Mouse (Mus musculus): Measurements from ENCODE around the gene Gm8257. TPM values are rescaled to one million over a fixed set of nuclear protein-coding genes. Genes with fewer than 3 reads are reported as not detected.

The Gm8257 gene
- polyA plus RNA-seq (2017; shearing (Covaris generic)), result under 1 TPM in 1 of 2 experiments, not detected in 1; 0.32 TPM

DNA sequence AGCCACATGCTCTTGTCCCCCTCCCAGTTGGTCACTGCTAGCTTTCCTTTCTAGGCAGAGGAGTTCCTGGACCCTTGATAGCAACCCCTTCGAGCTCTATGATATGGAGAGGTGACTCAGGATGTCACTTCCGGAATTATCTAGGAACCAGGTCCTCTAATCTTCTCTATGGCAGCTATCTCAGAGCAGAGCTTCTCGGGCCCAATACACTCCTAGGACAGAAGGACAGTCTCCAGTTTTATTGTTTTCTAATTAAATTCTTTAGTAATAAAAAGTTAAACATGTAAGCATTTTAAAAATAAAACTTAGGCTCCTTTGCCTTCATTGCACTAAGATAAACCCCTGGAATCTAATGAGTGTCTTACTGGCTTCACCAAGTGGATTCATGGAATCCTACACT is at the start of gene Gm8257:
TSS of gene Gm8257 (minus strand) at position 101 of the 400 bp plus-strand sequence.

DNA sequence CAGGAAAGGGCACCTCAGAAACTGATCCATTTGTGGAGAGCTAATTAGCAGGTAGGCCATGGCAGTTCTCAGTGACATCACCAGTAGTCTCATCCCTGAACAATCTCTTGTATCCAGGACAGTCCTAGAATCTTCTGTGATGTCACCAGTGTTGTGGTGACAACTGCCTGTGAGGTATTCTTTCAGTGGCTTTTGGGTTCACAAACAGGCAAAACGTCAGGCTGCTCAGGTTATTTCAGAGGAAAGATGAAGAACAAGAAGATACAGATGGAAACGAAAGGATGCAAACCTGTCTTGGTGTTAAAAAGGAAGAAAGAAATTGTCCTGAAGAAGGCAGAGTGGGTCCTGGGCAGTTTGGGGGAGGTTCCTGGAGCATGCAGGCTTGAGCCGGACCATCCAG is 44.0 kb upstream of the Gm8257 start, which contains the start of gene Gm8267:
TSS of gene Gm8267 (minus strand) at position 101 of the 400 bp plus-strand sequence.

DNA sequence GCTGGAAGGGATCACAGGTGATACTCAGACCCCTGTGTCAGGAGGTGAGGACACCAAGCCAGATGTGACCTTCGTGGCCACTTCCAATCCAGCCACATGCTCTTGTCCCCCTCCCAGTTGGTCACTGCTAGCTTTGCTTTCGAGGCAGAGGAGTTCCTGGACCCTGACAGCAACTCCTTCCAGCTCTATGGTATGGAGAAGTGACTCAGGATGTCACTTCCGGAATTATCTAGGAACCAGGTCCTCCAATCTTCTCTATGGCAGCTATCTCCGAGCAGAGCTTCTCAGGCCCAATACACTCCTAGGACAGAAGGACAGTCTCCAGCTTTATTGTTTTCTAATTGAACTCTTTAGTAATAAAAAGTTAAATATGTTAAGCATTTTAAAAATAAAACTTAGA is 78.5 kb downstream of the Gm8257 start, which contains the start of gene Gm5624:
TSS of gene Gm5624 (minus strand) at position 202 of the 400 bp plus-strand sequence.

Other genes with a start within 250 kb of the Gm8257 start
- under 1 TPM in 1 of 2 experiments, not detected in 1; 0.15 TPM for gene BC061237, start 214.0 kb downstream of the Gm8257 start, polyA plus RNA-seq (2017; shearing (Covaris generic))
- not detected for gene Gm17093, start 188.2 kb downstream of the Gm8257 start, polyA plus RNA-seq (2017; shearing (Covaris generic))
- not detected for gene Gm8247, start 123.3 kb downstream of the Gm8257 start, polyA plus RNA-seq (2017; shearing (Covaris generic))
- not detected for gene Gm5624, start 78.5 kb downstream of the Gm8257 start, polyA plus RNA-seq (2017; shearing (Covaris generic))
- under 1 TPM in 1 of 2 experiments, not detected in 1; 0.96 TPM for gene Gm8267, start 43.9 kb upstream of the Gm8257 start, polyA plus RNA-seq (2017; shearing (Covaris generic))
- gene Ptgdr, start 152.9 kb upstream of the Gm8257 start, polyA plus RNA-seq (2017; shearing (Covaris generic)), result not detected

All from activated CD4-positive, CD25-positive, alpha-beta regulatory T cell (primary cell).